Mouse (Mus musculus): ENCODE data around the gene Rnase13.
"Not testable (repeated sequence)": the region's sequence is repeated elsewhere in the genome, so short reads cannot be mapped to it uniquely, and the experiment has no call there.

Rnase13 gene

DNA sequence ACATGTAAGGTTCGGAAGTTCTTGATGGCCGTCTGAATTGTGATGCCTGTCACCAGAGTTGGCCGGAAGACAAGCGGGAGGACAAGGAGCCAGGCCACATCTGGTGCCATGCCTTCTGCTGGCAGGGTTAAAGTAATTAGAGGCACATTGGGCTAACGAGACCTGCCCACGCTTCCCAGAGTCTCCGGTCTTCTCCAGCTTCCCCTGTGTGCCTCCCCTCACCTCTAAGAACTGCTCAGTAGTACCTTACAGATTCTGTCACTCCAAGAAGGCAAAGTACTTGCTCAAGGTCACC lies at the start of gene Rnase13:
TSS of gene Rnase13 (minus strand) at position 203 of the 295 bp plus-strand sequence.
- no peak for DNase-seq (ENCODE audit: low spot score in 2 of 2)

- DNase-seq (ENCODE audit: low spot score in 2 of 2) = no peak
Measured at GRCm38 (mm10) chr14:51967400-51967799, 44.8 kb upstream of the Rnase13 start.

DNA sequence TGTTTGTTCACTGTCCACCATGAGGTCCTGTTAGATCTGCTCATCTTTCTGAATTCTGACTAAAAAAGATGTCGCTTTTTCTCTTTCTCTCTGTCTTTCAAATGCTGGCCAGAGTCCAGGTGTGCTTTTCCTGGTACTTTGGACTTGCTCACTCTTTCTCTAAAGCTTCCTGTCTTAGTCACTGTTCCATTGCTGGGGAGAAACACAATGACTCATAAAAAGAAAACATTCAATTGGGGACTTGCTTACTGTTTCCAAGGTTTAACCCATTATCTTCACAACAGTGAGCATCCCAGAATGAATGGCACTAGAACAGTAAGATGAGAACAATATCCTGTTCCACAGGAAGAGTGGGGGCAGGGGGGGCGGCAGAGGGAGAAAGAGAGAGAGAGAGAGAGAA lies 37.7 kb upstream of the Rnase13 start:
- no peak for DNase-seq (ENCODE audit: low spot score in 2 of 2)

DNA sequence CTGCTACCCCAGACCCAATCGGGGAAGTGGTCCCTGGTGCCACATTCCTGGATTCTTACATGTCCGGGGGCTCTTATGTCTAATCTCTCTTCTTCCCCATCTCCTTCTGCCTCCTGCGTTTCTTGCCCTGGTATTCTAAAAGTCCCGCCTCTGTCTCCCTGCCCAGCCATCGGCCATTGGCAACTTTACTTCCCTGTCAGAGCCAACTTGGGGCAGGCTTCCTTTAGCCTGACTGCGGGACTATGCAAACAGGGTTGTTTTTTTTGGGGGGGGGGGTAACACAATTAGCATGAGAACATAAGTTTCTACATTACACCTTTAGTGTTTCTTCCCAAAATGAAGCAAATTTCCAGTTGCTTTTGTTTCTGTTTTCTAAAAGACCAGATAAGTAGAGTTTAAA lies 20.8 kb upstream of the Rnase13 start:
- no peak for DNase-seq (ENCODE audit: low spot score in 2 of 2)

- DNase-seq (ENCODE audit: low spot score in 2 of 2) = no peak
Measured at GRCm38 (mm10) chr14:51942236-51942635, 19.7 kb upstream of the Rnase13 start.

DNA sequence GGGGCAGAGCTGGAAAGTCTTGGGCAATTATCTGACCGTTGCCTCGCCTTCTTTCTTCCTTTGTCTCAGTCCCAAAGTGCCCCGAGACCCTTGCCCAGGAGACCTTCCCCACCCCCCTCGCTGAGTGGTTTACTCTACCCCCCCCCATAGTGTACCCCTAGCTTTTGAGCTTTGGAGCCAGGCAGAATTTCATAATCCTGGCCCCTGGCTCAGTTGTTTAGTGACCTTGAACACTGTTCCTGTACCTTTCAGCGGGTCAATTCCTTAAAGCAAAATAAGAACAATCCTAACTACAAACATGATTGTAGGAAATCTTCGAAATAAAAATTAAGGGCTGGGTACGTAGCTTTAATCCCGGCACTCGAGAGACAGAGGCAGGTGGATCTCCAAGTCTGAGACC lies 19.0 kb upstream of the Rnase13 start:
- no peak for DNase-seq (ENCODE audit: low spot score in 2 of 2)

- no peak for DNase-seq (ENCODE audit: low spot score in 2 of 2)
Measured at GRCm38 (mm10) chr14:51940944-51941560, 18.5 kb upstream of the Rnase13 start.

- no peak for DNase-seq (ENCODE audit: low spot score in 2 of 2)
Measured at GRCm38 (mm10) chr14:51939005-51939404, 16.4 kb upstream of the Rnase13 start.

GRCm38 (mm10) chr14:51932092-51933020 lies 9.8 kb upstream of the Rnase13 start:
- DNase-seq (ENCODE audit: low spot score in 2 of 2) = no peak

- no peak for DNase-seq (ENCODE audit: low spot score in 2 of 2)
Measured at GRCm38 (mm10) chr14:51930824-51931223, 8.3 kb upstream of the Rnase13 start.

DNA sequence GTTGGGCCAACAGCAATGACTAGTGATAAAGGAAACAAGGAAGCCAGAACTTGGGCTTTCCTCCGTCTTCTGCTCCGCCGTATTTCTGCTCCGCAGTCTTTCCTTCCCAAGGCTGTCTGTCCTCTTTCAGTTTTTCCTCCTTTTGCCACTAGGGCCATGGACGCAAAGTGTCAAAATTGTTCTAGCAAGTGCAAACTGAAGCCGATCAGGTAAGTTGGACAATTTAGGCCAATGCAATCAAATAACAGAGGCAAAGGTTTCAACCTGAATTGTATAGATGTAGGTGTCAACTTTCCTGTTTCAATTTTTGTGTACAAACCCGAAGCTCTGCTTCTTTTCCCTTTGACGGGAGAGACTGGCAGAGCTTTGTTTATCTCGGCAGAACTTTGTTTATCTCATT lies 7.4 kb upstream of the Rnase13 start:
- no peak for DNase-seq (ENCODE audit: low spot score in 2 of 2)

DNA sequence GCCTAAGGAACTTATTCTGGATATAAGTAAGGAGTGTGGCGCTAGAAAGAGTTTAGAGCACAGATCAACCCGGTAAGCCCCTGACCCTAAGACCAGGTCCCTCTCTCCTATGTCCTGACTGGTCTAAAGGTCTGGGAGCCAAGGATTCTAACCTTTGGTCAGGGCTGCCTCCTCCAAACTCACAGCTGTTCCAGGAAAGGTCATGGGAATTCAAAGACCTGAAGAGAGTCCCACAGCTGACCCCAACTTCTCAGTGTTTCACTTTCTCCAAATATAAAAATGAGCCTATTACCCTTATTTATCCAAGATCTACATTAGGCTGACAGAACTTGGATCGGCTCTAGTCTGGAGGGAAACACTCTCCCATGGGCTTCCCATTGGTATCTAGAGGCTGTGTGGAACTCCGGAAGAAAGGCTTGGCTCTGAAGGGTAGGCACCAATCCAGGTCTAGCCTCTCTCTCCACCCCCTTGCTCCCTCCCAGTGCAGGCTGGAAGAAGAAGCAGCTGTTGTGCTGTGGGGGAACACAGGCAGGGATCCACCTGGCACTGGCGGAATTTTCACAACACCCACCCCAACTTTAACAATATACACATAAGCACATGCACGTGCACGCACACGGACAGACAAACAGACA lies 6.9 kb upstream of the Rnase13 start:
- no peak for DNase-seq (ENCODE audit: low spot score in 2 of 2)

GRCm38 (mm10) chr14:51926930-51927329 lies 4.4 kb upstream of the Rnase13 start:
- DNase-seq (ENCODE audit: low spot score in 2 of 2) = not testable (repeated sequence)

DNA sequence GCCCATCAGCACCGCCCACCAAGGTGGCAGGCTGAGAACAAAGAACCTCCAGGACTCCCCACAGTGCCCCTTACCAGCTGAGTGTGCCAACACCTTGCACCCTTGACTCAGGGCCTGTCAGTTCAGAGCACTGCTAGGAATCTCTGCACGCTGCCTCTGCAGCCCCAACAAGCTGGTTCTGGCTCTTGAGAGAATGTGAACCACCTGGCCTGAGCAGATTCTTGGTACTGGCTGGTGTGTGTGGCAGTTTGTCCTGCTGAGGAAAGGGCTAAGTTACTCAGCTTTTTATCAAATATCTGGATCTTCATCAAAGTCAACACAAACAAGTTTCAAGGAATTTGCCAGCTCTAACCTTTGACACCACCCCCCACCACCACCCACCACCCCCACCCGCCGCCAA lies 919 bp upstream of the Rnase13 start:
- no peak for DNase-seq (ENCODE audit: low spot score in 2 of 2)

DNA sequence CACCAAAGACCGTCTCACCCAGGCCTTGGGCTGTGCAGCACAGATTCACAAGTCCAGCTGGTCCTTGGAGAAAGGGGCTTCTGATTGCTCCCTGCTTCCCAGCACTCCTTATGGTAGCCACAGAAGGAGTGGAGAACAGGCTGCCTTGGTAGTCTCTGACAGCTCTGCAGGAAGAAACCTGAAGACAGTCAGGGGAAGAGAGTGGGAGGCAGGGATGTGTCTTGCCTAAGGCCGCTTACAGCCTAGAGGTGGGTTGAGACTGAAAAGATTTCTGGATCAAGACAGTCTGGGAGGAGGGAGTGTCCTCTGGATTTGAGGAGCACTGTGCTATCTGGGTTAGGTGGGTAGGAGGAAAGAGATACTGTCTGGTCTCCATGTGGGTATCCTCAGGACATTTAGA lies 337 bp upstream of the Rnase13 start:
- DNase-seq (ENCODE audit: low spot score in 2 of 2) = no peak

DNA sequence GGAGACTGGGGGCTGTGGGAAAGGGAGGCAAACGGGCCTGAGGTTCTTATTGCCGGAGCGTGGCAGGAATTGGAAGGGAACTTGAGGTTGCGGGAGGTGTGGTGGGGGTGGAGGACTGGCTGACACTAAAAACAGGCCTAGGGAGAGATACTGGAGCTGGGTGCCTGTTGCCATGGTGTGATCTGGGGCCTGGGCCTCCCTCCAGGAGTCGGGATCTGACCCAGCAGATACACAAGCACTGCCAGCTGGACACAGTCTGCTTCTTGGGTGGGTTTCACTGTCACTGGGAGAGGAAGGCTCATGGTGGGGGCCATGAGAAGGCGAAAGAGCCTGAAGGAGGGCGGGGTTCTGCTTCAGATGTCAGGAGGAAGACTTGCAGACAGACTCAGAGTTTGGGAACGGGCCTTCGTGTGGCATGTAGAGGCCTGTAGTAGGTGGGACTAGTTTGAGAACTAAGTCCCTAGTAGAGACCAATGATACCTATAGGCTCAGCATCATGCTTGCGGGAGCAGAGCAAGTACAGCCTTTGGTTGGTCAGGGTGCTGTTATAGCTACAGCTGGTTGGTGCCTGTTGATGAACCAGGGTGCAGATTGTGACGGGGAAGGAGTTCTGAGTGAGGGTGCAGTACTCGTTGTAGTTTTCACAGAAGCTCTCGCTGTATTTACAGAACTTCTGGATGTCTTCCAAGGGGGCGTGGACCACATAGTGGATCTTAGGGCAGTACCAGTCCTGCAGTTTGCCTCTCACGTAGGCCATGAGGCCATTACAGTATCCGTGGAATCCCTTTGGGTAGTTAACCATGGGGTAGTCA lies 608 bp downstream of the Rnase13 start:
- DNase-seq (ENCODE audit: low spot score in 2 of 2) = no peak

DNA sequence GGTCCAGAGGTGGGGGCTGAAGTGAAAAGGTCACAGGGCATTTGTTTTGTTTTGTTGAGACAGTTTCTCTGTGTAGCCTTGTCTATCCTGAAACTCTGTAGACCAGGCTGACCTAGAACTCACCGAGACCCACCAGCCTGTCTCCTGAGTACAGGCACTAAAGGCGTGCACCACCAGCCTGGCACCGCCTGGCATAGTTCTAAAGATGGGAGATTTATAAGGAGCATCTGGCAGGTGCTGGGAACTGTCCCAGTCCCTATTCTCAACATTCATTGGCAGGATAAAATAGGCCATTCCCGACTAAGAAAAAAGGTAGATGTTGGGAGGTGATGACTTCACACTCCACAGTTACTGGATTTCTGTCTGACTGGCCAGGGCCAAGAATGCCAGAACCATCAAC lies 3.6 kb downstream of the Rnase13 start:
- no peak for DNase-seq (ENCODE audit: low spot score in 2 of 2)

- DNase-seq (ENCODE audit: low spot score in 2 of 2) = no peak
Measured at GRCm38 (mm10) chr14:51918125-51918524, 4.4 kb downstream of the Rnase13 start, which contains the start of gene Tppp2. Gene Tppp2 (plus strand): TSS chr14:51918425.

DNA sequence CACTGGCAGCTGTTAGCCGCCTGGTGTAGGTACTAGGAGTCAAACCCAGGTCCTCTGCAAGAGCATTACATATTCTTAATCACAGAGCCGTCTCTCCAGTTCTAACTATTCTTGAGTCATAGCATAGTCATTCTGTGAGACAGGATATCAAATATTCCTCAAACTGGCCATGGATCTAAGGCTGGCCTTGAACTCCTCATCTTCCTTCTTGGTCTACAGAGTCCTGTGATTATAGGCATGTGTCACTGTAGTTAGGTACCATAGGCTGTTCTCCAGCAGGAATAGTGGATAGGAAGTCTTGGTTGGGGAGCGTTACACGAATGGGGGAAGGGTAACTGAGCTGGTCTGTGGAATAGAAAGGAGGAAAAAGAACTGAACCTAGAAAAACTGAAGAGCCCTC lies 6.0 kb downstream of the Rnase13 start:
- DNase-seq (ENCODE audit: low spot score in 2 of 2) = no peak

DNA sequence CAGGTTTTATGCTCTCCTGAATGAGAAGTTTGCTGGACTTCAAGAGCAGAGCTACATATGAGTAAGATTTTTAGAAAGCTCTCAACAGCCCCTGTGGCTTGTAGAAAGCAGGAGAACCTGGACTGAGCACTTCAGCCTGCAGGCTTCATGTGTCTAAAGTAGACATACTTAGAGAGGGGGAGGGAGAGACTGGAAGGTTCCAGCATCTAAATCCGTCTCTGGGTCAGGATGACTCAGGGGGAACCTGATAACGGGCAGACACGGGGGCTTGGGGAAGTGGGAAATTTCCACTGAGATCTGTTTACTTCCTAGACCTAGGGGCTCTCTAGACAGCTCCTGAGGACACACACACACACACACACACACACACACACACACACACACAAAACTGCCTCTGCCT lies 7.5 kb downstream of the Rnase13 start:
- no peak for DNase-seq (ENCODE audit: low spot score in 2 of 2)

GRCm38 (mm10) chr14:51913960-51914762 lies 8.4 kb downstream of the Rnase13 start, which contains the start of gene Ndrg2:
Gene Ndrg2 (minus strand): TSS chr14:51914158.
- no peak for DNase-seq (ENCODE audit: low spot score in 2 of 2)
